Mouse (Mus musculus) hindbrain, postnatal 0 days (tissue): Measurements from ENCODE around the gene Ash1l. TPM values are rescaled to one million over a fixed set of nuclear protein-coding genes. Genes with fewer than 3 reads are reported as not detected.

ENCODE experiments used
- ATAC-seq: fragments of 200-750 bp; cut with Nextera tagmentation; 2 replicates; pipeline ENCODE4 v1.8.0; 2017; ENCODE audit warnings: mild to moderate bottlenecking, moderate TSS enrichment, moderate library complexity
- DNase-seq: peaks from one replicate; pipeline ENCODE4 v3.0.0-alpha.2; 2015; ENCODE audit warnings: low spot score
- H3K27ac ChIP-seq: fragments of 300-500 bp; sonication (generic); 2 replicates; pipeline ENCODE4 v1.5.1; 2014; ENCODE audit warnings: mild to moderate bottlenecking
- H3K27me3 ChIP-seq: fragments of 300-500 bp; sonication (generic); 2 replicates; pipeline ENCODE4 v1.6.1; 2014; ENCODE audit warnings: low read length, mixed read lengths; ENCODE audit not compliant: insufficient read depth
- H3K36me3 ChIP-seq: fragments of 300-500 bp; sonication (generic); 2 replicates; pipeline ENCODE4 v1.6.1; 2014; ENCODE audit warnings: low read length, mixed read lengths; ENCODE audit not compliant: insufficient read depth
- H3K4me1 ChIP-seq: fragments of 300-500 bp; sonication (generic); 2 replicates; pipeline ENCODE4 v1.6.1; 2014; ENCODE audit warnings: antibody characterized with exemption, low read length, mixed read lengths; ENCODE audit not compliant: insufficient read depth
- H3K4me2 ChIP-seq: fragments of 300-500 bp; sonication (generic); 2 replicates; pipeline ENCODE4 v1.6.1; 2014; ENCODE audit warnings: low read depth, mild to moderate bottlenecking, low read length, moderate library complexity, mixed read lengths
- H3K4me3 ChIP-seq: fragments of 300-500 bp; sonication (generic); 2 replicates; pipeline ENCODE4 v1.5.1; 2014; ENCODE audit warnings: low read length
- H3K9ac ChIP-seq: fragments of 300-500 bp; sonication (generic); replicated peaks from 2 replicates; pipeline ENCODE4 v1.6.1; 2014; ENCODE audit warnings: mild to moderate bottlenecking, low read length, moderate library complexity, mixed read lengths
- H3K9me3 ChIP-seq: fragments of 300-500 bp; sonication (generic); 2 replicates; pipeline ENCODE4 v1.6.1; 2016; ENCODE audit warnings: low read length, mixed read lengths
- CTCF ChIP-seq: IDR thresholded peaks from 2 replicates; pipeline ENCODE4 v1.5.1; 2016; ENCODE audit warnings: antibody characterized with exemption, control low read depth, low read depth
- WGBS: fragments of 180-500 bp; shearing (Covaris S2); extraction: QIAGEN DNeasy Blood & Tissue Kit; methylation state at CpG from one replicate; pipeline ENCODE4 v1.1.7; 2014; 5-methylcytosine and 5-hydroxymethylcytosine counted together
- polyA plus RNA-seq: library from polyadenylated mRNA; unstranded; fragments of >200 nt; fragmentation: Nextera tagmentation; extraction: Ambion mirVana; gene quantifications from 2 replicates; pipeline ENCODE4 v1.2.1, GENCODE M21; 2015
- total RNA-seq: library from RNA; depleted of rRNA; stranded (reverse); fragments of >200 nt; gene quantifications from 2 replicates; pipeline ENCODE4 v1.2.3, GENCODE M21; 2014

Gene Ash1l
- total and polyA plus RNA-seq, 2 experiments from 2014 or later, result 14.4 to 22.1 TPM

DNA sequence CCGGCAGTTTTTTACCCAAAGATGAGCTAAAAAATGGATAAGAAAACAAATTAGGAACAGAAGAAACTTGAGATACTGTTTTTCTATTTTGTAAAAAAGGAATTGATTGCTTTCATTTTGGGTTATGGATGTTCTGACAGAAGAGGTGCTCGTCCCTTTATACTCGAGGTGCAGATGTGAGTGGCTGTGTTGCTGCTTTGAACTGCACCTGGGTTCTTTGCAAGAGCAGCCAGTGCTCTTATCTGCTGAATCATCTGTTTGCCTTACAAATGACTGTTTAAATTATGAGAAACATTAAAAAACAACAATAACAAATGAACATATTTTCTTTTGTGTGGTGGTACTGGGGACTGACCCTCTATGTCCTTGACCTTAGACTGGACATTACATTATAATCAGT lies 20.9 kb upstream of the Ash1l start:
- Histone ChIP-seq H3K4me2 (no peak overlapping the region), H3K27me3 (no peaks in the 10 kb centered on the region), H3K9ac (no peak overlapping the region), H3K9me3 (no peaks in the 10 kb centered on the region), H3K4me3 (no peak overlapping the region), H3K36me3 (peaks cover 63% of the 10 kb centered on the region), H3K4me1 (no peaks in the 10 kb centered on the region), H3K27ac (no peak overlapping the region)
- ATAC-seq (no peak), DNase-seq (no peak)
- TF ChIP-seq CTCF, result no peak
- WGBS, result 92% methylated on average over 3 of the region's 3 CpGs

DNA sequence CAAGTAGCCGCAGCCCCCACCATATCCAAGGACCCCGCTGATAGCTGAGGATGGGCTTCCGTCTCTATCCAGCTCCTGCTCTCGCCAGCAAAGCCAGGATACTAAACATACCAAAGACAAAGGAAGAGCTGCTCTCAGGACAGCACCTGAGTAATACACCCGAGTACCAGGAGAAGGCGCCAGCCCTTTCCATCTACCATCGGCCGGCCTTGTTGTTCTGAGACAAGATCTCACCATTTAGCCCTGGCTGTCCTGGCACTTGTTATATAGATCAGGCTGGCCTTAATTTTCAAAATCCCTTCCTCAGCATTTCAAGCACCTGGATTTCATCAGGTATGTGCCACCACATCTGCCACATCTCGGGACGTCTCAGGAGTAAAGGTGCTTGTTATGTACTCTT lies 11.4 kb upstream of the Ash1l start:
- Histone ChIP-seq H3K27ac (no peak overlapping the region), H3K9ac (no peak overlapping the region), H3K4me3 (no peak overlapping the region), H3K9me3 (no peaks in the 10 kb centered on the region), H3K4me1 (no peaks in the 10 kb centered on the region), H3K4me2 (no peak overlapping the region), H3K27me3 (no peaks in the 10 kb centered on the region), H3K36me3 (peaks cover 32% of the 10 kb centered on the region)
- no peak for TF ChIP-seq CTCF
- 94% methylated on average over 10 of the region's 10 CpGs for WGBS
- DNase-seq (no peak), ATAC-seq (no peak)

DNA sequence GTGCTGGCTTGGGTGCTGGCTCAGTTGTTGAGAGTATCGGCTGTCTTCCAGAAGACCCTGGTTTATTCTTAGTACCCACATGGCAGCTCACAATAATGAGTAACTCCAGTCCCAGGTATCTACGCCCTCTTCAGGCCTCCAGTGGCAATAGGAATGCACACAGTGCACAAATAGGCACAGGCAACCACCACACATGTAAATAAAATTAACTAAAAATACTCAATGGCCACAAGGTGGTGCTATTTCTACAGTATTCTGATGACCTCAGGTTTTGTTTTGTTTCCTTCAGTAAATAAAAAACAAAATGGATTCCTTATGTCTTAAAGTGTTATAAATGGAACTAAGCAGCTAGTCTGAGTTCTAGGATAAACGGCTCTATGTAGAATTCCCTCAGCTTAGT lies 10.7 kb upstream of the Ash1l start:
- H3K9ac ChIP-seq, result no peak overlapping the region
- peak; percentile 87 for ATAC-seq
- H3K36me3 ChIP-seq, result peaks cover 28% of the 10 kb centered on the region
- peak; percentile 93 for DNase-seq
- TF ChIP-seq CTCF, result peak; percentile 67
- no peak overlapping the region for H3K27ac ChIP-seq
- H3K4me1 ChIP-seq, result no peaks in the 10 kb centered on the region
- H3K27me3 ChIP-seq, result no peaks in the 10 kb centered on the region
- H3K4me3 ChIP-seq, result no peak overlapping the region
- no peak overlapping the region for H3K4me2 ChIP-seq
- H3K9me3 ChIP-seq, result no peaks in the 10 kb centered on the region
- WGBS, result 61% methylated on average over 3 of the region's 3 CpGs

DNA sequence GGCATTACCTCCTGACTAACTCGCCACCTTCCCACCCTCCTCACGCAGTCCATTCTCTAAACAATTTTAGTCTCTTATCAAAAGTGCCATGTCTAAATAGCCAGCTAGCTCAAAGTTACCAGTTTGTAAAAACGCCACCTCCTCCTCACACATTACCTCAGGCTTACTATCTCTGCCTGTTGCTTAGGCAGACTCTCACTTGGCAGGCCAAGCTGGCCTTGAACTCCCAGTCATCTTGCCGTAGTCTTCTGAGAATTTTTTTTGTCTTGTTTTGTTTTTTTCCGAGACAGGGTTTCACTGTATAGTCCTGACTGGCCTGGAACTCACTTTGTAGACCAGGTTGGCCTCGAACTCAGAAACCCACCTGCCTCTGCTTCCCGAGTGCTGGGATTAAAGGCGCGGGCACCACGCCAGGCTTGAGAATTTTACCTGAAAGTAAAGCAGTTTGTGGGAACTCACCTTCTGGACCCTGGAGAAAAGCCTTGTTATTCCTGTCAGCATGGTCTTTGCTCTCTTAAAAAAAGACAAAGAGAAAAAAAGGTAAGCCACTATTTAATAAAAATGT lies 8.0 kb upstream of the Ash1l start:
- 95% methylated on average over 10 of the region's 10 CpGs for WGBS

DNA sequence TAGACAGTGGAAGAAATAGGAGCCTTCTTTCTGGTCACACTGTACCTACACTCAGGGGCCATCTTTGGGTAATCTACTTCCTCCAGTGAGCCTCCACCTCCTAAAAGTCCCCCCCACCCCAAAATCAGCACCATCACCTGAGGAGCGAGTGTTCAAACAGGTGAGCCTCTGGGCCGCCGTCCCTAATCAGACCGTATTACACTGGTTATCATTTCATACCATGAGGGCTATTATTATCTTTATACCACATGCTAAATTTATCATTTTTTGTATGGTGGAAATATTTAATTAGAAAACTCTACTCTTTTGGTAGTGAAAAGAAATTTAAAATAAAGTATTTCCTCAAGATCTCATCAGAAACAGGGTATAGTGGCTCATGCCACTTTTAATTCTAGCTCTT lies 6.3 kb upstream of the Ash1l start:
- 92% methylated on average over 4 of the region's 4 CpGs for WGBS
- Histone ChIP-seq H3K36me3 (peaks cover 19% of the 10 kb centered on the region), H3K27me3 (no peaks in the 10 kb centered on the region), H3K4me3 (no peak overlapping the region), H3K4me2 (no peak overlapping the region), H3K4me1 (peaks cover 7% of the 10 kb centered on the region; the same call in 1 of the 2 replicates), H3K9ac (no peak overlapping the region), H3K27ac (no peak overlapping the region), H3K9me3 (no peaks in the 10 kb centered on the region)
- DNase-seq (no peak), ATAC-seq (no peak)
- no peak for TF ChIP-seq CTCF

More for the DNA sequence above, 8.0 kb upstream of the Ash1l start:
- no peak overlapping the region for H3K27ac ChIP-seq
- DNase-seq (no peak), ATAC-seq (no peak)
- no peaks in the 10 kb centered on the region for H3K4me1 ChIP-seq
- peaks cover 22% of the 10 kb centered on the region for H3K36me3 ChIP-seq
- TF ChIP-seq CTCF, result no peak
- H3K4me2 ChIP-seq, result no peak overlapping the region
- no peak overlapping the region for H3K9ac ChIP-seq
- no peaks in the 10 kb centered on the region for H3K27me3 ChIP-seq
- H3K4me3 ChIP-seq, result no peak overlapping the region
- H3K9me3 ChIP-seq, result no peaks in the 10 kb centered on the region

DNA sequence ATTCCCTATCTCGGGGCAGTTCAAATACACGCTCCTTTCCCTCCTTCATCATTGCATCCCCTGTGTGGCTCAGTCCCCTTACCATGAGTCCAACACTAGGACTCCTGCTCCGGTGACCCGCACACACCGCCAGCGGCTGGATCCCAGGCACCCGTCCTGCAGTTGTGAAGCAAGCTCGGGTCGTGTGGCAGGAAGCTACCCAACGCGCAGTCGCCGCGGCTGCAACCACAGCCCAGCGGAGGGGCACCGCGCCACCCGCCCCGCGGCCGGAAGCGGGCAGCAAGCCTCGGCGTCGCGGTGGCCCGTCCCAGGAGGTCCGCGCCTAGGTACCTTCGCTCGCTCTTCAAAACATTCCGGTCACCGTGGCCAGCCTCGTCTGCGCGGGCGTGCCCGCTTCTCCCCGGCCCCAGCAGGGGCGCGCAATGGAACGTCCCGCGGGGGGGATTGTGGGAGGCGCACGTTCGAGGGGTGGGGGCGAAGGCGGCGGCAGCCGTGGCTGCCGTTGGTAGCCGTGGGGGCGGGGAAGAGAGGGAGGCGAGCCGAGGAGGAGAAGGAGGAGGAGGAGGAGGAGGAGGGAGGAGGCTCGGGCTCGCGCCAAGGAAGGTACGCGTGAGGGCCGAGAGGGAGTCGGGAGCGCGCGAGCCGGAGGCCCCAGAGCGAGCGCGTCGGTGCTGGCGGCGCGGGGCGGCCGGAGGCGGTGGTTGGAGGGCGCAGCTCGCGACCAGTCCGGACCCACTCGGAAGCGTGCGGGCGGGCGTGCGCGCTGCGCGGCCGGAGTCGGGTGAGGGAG lies 441 bp upstream of the Ash1l start:
- H3K27ac ChIP-seq, result peak overlapping the region; percentile 100
- H3K4me3 ChIP-seq, result peak overlapping the region; percentile 94
- no peaks in the 10 kb centered on the region for H3K36me3 ChIP-seq
- DNase-seq (peak; percentile 96), ATAC-seq (peak; percentile 93)
- TF ChIP-seq CTCF, result 0 out of 2 replicates have a peak, but pooled peaks have one; percentile 0
- WGBS, result 1% methylated on average over 57 of the region's 92 CpGs
- peaks cover 27% of the 10 kb centered on the region; the same call in 1 of the 2 replicates for H3K4me1 ChIP-seq
- H3K9me3 ChIP-seq, result no peaks in the 10 kb centered on the region
- H3K27me3 ChIP-seq, result no peaks in the 10 kb centered on the region
- peak overlapping the region; percentile 97 for H3K9ac ChIP-seq
- H3K4me2 ChIP-seq, result peak overlapping the region; percentile 83
